Mouse (Mus musculus) megakaryocyte, embryonic 14.5 days (primary cell): ENCODE results near the gene Clrn1.

Source experiments
- FLI1 ChIP-seq: IDR thresholded peaks from 2 replicates; pipeline ENCODE4 v1.6.1; 2012; ENCODE audit warnings: low read length, inconsistent platforms, mixed read lengths
- GATA1 ChIP-seq: IDR thresholded peaks from 3 replicates; pipeline ENCODE4 v1.6.1; 2012; ENCODE audit warnings: mixed read lengths, low read length, inconsistent platforms, borderline replicate concordance

- TF ChIP-seq GATA1 (no peak), FLI1 (no peak)
These were observed 67.8 kb downstream of the Clrn1 start for GRCm38 (mm10) chr3:58817337-58817736.
